Mouse (Mus musculus) heart, embryonic 10.5 days (tissue): ENCODE measurements around the gene Elovl5. TPM values are rescaled to one million over a fixed set of nuclear protein-coding genes. Genes with fewer than 3 reads are reported as not detected.
A peak's percentile ranks its signal among the peaks of the same experiment; 100 is the strongest.

ENCODE experiments used
- DNase-seq: peaks from one replicate; pipeline ENCODE4 v3.0.0-alpha.2; 2017; ENCODE audit warnings: low spot score
- H3K27ac ChIP-seq: fragments of 300-500 bp; sonication (generic); 2 replicates; pipeline ENCODE4 v1.5.1; 2016; ENCODE audit warnings: mild to moderate bottlenecking
- H3K27me3 ChIP-seq: fragments of 300-500 bp; sonication (generic); 2 replicates; pipeline ENCODE4 v1.6.1; 2016; ENCODE audit warnings: mild to moderate bottlenecking; ENCODE audit not compliant: poor library complexity, insufficient read depth, severe bottlenecking
- H3K36me3 ChIP-seq: fragments of 300-500 bp; sonication (generic); 2 replicates; pipeline ENCODE4 v1.6.1; 2016; ENCODE audit warnings: mild to moderate bottlenecking, moderate library complexity
- H3K4me1 ChIP-seq: fragments of 300-500 bp; sonication (generic); 2 replicates; pipeline ENCODE4 v1.6.1; 2016; ENCODE audit warnings: mild to moderate bottlenecking
- H3K4me3 ChIP-seq: fragments of 300-500 bp; sonication (generic); 2 replicates; pipeline ENCODE4 v1.5.1; 2016; ENCODE audit warnings: mild to moderate bottlenecking, moderate library complexity
- H3K9me3 ChIP-seq: fragments of 300-500 bp; sonication (generic); 2 replicates; pipeline ENCODE4 v1.6.1; 2016; ENCODE audit warnings: mild to moderate bottlenecking, moderate library complexity
- WGBS: fragments of 180-500 bp; shearing (Covaris S2); methylation state at CpG from one replicate; pipeline ENCODE4 v1.1.7; 2016; 5-methylcytosine and 5-hydroxymethylcytosine counted together
- polyA plus RNA-seq: library from polyadenylated mRNA; unstranded; fragments of >200 nt; fragmentation: Nextera tagmentation; extraction: Ambion mirVana; gene quantifications from 2 replicates; pipeline ENCODE4 v1.2.1, GENCODE M21; 2016

Elovl5 gene
- polyA plus RNA-seq, 1 experiment from 2014 or later, result 93.9 TPM

GRCm38 (mm10) chr9:78013813-78014212 is 96.6 kb downstream of the Elovl5 start:
- Histone ChIP-seq H3K9me3 (no peaks in the 10 kb centered on the region), H3K4me3 (no peak overlapping the region), H3K4me1 (peaks cover 14% of the 10 kb centered on the region), H3K27me3 (no peaks in the 10 kb centered on the region), H3K27ac (no peak overlapping the region), H3K36me3 (no peaks in the 10 kb centered on the region)
- DNase-seq, result no peak
- 33% methylated on average over 1 of the region's 1 CpGs for WGBS

GRCm38 (mm10) chr9:78015816-78016215 is 98.7 kb downstream of the Elovl5 start:
- peak overlapping the region; percentile 75; the same call in 1 of the 2 replicates for H3K27ac ChIP-seq
- H3K36me3 ChIP-seq, result no peaks in the 10 kb centered on the region
- no peak for DNase-seq
- 89% methylated on average over 7 of the region's 7 CpGs for WGBS
- H3K27me3 ChIP-seq, result no peaks in the 10 kb centered on the region
- H3K4me3 ChIP-seq, result no peak overlapping the region
- H3K4me1 ChIP-seq, result peaks cover 25% of the 10 kb centered on the region
- H3K9me3 ChIP-seq, result no peaks in the 10 kb centered on the region

- DNase-seq, result no peak
- peak overlapping the region; percentile 75 for H3K27ac ChIP-seq
- WGBS, result 46% methylated on average over 15 of the region's 15 CpGs
These were observed 99.1 kb downstream of the Elovl5 start for GRCm38 (mm10) chr9:78016288-78016687.

GRCm38 (mm10) chr9:78021256-78021655 is 104.1 kb downstream of the Elovl5 start:
- peak; percentile 80 for DNase-seq
- Histone ChIP-seq H3K4me1 (peaks cover 34% of the 10 kb centered on the region), H3K36me3 (no peaks in the 10 kb centered on the region), H3K27me3 (no peaks in the 10 kb centered on the region), H3K4me3 (no peak overlapping the region), H3K9me3 (no peaks in the 10 kb centered on the region), H3K27ac (peak overlapping the region; percentile 75)
- WGBS, result 31% methylated on average over 9 of the region's 9 CpGs

More at GRCm38 (mm10) chr9:78016288-78016687, 99.1 kb downstream of the Elovl5 start:
- Histone ChIP-seq H3K9me3 (no peaks in the 10 kb centered on the region), H3K4me1 (peaks cover 30% of the 10 kb centered on the region), H3K27me3 (no peaks in the 10 kb centered on the region), H3K36me3 (no peaks in the 10 kb centered on the region), H3K4me3 (0 out of 2 replicates have a peak overlapping the region, but pooled peaks have one; percentile 29)

- no peaks in the 10 kb centered on the region for H3K36me3 ChIP-seq
- DNase-seq, result no peak
- no peaks in the 10 kb centered on the region for H3K27me3 ChIP-seq
- H3K4me1 ChIP-seq, result peaks cover 26% of the 10 kb centered on the region
- no peaks in the 10 kb centered on the region for H3K9me3 ChIP-seq
- H3K27ac ChIP-seq, result peak overlapping the region; percentile 75; the same call in 1 of the 2 replicates
- 68% methylated on average over 8 of the region's 8 CpGs for WGBS
- no peak overlapping the region for H3K4me3 ChIP-seq
These were observed 105.2 kb downstream of the Elovl5 start for GRCm38 (mm10) chr9:78022187-78022945.

GRCm38 (mm10) chr9:78024823-78025222 is 107.7 kb downstream of the Elovl5 start:
- no peak overlapping the region for H3K4me3 ChIP-seq
- no peak overlapping the region for H3K27ac ChIP-seq
- WGBS, result 18% methylated on average over 3 of the region's 3 CpGs
- H3K4me1 ChIP-seq, result peaks cover 24% of the 10 kb centered on the region
- no peaks in the 10 kb centered on the region for H3K36me3 ChIP-seq
- no peaks in the 10 kb centered on the region for H3K27me3 ChIP-seq
- DNase-seq, result no peak
- H3K9me3 ChIP-seq, result no peaks in the 10 kb centered on the region

GRCm38 (mm10) chr9:78027099-78027498 is 109.9 kb downstream of the Elovl5 start:
- Histone ChIP-seq H3K4me1 (peaks cover 1% of the 10 kb centered on the region; the same call in 1 of the 2 replicates), H3K9me3 (no peaks in the 10 kb centered on the region), H3K27me3 (no peaks in the 10 kb centered on the region), H3K27ac (no peak overlapping the region), H3K36me3 (no peaks in the 10 kb centered on the region), H3K4me3 (no peak overlapping the region)
- WGBS, result 72% methylated on average over 3 of the region's 3 CpGs
- no peak for DNase-seq

- WGBS, result 86% methylated on average over 10 of the region's 10 CpGs
- H3K4me1 ChIP-seq, result no peaks in the 10 kb centered on the region
- H3K4me3 ChIP-seq, result no peak overlapping the region
- no peak overlapping the region for H3K27ac ChIP-seq
- no peaks in the 10 kb centered on the region for H3K27me3 ChIP-seq
- DNase-seq, result no peak
- H3K36me3 ChIP-seq, result no peaks in the 10 kb centered on the region
- H3K9me3 ChIP-seq, result no peaks in the 10 kb centered on the region
These were observed 113.8 kb downstream of the Elovl5 start for GRCm38 (mm10) chr9:78030835-78031456.

GRCm38 (mm10) chr9:78032930-78033329 is 115.8 kb downstream of the Elovl5 start:
- Histone ChIP-seq H3K4me3 (no peak overlapping the region), H3K9me3 (no peaks in the 10 kb centered on the region), H3K27me3 (no peaks in the 10 kb centered on the region), H3K36me3 (no peaks in the 10 kb centered on the region), H3K4me1 (no peaks in the 10 kb centered on the region), H3K27ac (no peak overlapping the region)
- DNase-seq, result no peak
- 90% methylated on average over 4 of the region's 4 CpGs for WGBS

Other genes starting within 250 kb of the Elovl5 start
- 12.2 and 15.4 TPM in 2 replicates for gene Gclc, start 162.8 kb upstream of the Elovl5 start, polyA plus RNA-seq
- gene Gcm1, start 134.6 kb downstream of the Elovl5 start, polyA plus RNA-seq, result 0.09 TPM in 1 of 2 replicates, not detected in the other
- gene Fbxo9, start 191.7 kb downstream of the Elovl5 start, polyA plus RNA-seq, result 28.5 and 30.6 TPM in 2 replicates
- 17.2 and 21.5 TPM in 2 replicates for gene Ick, start 191.8 kb downstream of the Elovl5 start, polyA plus RNA-seq